Mouse (Mus musculus) kidney, embryonic 14.5 days (tissue): ENCODE results near the gene Krt39. TPM values are rescaled to one million over a fixed set of nuclear protein-coding genes. Genes with fewer than 3 reads are reported as not detected.

Experiments used
- ATAC-seq: fragments of 200-750 bp; cut with Nextera tagmentation; 2 replicates; pipeline ENCODE4 v1.8.0; 2017; ENCODE audit warnings: moderate number of reproducible peaks, mild to moderate bottlenecking, moderate TSS enrichment, moderate library complexity; ENCODE audit not compliant: low FRiP score, low TSS enrichment
- H3K27ac ChIP-seq: fragments of 300-500 bp; sonication (generic); 2 replicates; pipeline ENCODE4 v1.5.1; 2014; ENCODE audit warnings: low read depth, mild to moderate bottlenecking, low read length, moderate library complexity, mixed read lengths
- H3K27me3 ChIP-seq: fragments of 300-500 bp; sonication (generic); 2 replicates; pipeline ENCODE4 v1.6.1; 2014; ENCODE audit warnings: mild to moderate bottlenecking, low read length; ENCODE audit not compliant: control insufficient read depth, insufficient read depth
- H3K36me3 ChIP-seq: fragments of 300-500 bp; sonication (generic); 2 replicates; pipeline ENCODE4 v1.6.1; 2014; ENCODE audit warnings: low read length, mixed read lengths; ENCODE audit not compliant: control insufficient read depth, insufficient read depth
- H3K4me1 ChIP-seq: fragments of 300-500 bp; sonication (generic); 2 replicates; pipeline ENCODE4 v1.6.1; 2014; ENCODE audit warnings: low read length, mixed read lengths; ENCODE audit not compliant: control insufficient read depth, insufficient read depth
- H3K4me2 ChIP-seq: fragments of 300-500 bp; sonication (generic); replicated peaks from 2 replicates; pipeline ENCODE4 v1.6.1; 2014; ENCODE audit warnings: low read depth, mild to moderate bottlenecking, low read length
- H3K4me3 ChIP-seq: fragments of 300-500 bp; sonication (generic); 2 replicates; pipeline ENCODE4 v1.5.1; 2014; ENCODE audit warnings: mild to moderate bottlenecking, low read length
- H3K9ac ChIP-seq: fragments of 300-500 bp; sonication (generic); 2 replicates; pipeline ENCODE4 v1.6.1; 2014; ENCODE audit warnings: low read depth, mild to moderate bottlenecking, low read length, moderate library complexity
- H3K9me3 ChIP-seq: fragments of 300-500 bp; sonication (generic); 2 replicates; pipeline ENCODE4 v1.6.1; 2016; ENCODE audit warnings: low read length; ENCODE audit not compliant: control insufficient read depth
- WGBS: fragments of 180-500 bp; shearing (Covaris S2); extraction: QIAGEN DNeasy Blood & Tissue Kit; methylation state at CpG from one replicate; pipeline ENCODE4 v1.1.7; 2014; 5-methylcytosine and 5-hydroxymethylcytosine counted together
- polyA plus RNA-seq: library from polyadenylated mRNA; unstranded; fragments of >200 nt; fragmentation: Nextera tagmentation; extraction: Ambion mirVana; gene quantifications from 2 replicates; pipeline ENCODE4 v1.2.1, GENCODE M21; 2014

The Krt39 gene
- polyA plus RNA-seq, 1 experiment from 2014 or later, result 0.43 TPM

DNA sequence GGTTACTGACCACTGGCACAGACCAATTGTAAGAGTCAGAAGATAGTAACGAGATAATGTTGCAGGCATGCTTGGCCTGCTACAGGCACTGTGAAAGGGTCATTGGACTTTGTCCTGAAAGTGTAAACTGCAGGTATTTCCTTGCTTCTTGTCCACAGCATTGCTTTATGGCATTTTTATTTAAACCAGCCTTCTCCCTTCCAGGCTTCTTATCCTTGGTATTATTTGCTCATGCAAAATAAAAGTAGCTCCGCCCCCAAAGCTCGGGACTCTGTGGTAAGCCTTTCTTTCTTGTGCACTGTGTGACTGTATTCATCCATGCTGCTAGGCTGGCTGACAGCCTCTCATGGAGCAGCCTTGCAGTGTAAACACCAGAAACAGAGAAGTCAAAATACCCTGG, 31.9 kb downstream of the Krt39 start:
- Histone ChIP-seq H3K4me3 (no peak overlapping the region), H3K9me3 (no peaks in the 10 kb centered on the region), H3K27ac (no peak overlapping the region), H3K4me1 (no peaks in the 10 kb centered on the region), H3K4me2 (no peak overlapping the region), H3K36me3 (no peaks in the 10 kb centered on the region), H3K9ac (no peak overlapping the region), H3K27me3 (no peaks in the 10 kb centered on the region)
- no peak for ATAC-seq
- 65% methylated on average over 3 of the region's 3 CpGs for WGBS

- ATAC-seq, result no peak
- Histone ChIP-seq H3K9ac (no peak overlapping the region), H3K36me3 (no peaks in the 10 kb centered on the region), H3K4me1 (no peaks in the 10 kb centered on the region), H3K27me3 (no peaks in the 10 kb centered on the region), H3K4me2 (no peak overlapping the region), H3K27ac (no peak overlapping the region), H3K4me3 (no peak overlapping the region), H3K9me3 (no peaks in the 10 kb centered on the region)
- WGBS, result 86% methylated on average over 3 of the region's 3 CpGs
These were observed 46.2 kb downstream of the Krt39 start for GRCm38 (mm10) chr11:99474981-99475380.

DNA sequence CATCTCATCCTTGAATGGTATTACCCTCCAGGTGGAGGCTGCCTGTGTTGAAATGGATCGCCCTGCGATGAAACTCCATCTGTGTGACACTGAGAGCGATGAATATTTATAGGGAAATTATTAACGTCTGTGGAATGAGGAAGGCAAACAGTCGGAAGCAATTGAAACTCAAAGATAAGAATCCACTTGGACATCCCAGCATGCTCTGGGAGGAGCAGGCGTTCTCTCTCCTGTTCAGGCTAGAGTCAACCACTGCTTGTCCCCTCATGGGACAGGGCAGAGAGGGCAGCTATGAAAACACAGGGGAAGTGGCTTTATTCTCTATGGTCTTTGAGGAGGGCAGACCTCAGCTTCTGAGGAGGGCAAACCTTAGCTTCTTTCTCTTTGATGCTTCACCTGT, 47.7 kb downstream of the Krt39 start:
- no peak overlapping the region for H3K4me3 ChIP-seq
- H3K36me3 ChIP-seq, result no peaks in the 10 kb centered on the region
- no peak overlapping the region for H3K4me2 ChIP-seq
- no peak overlapping the region for H3K9ac ChIP-seq
- no peak for ATAC-seq
- 78% methylated on average over 6 of the region's 6 CpGs for WGBS
- H3K27me3 ChIP-seq, result no peaks in the 10 kb centered on the region
- H3K9me3 ChIP-seq, result no peaks in the 10 kb centered on the region
- H3K4me1 ChIP-seq, result no peaks in the 10 kb centered on the region
- no peak overlapping the region for H3K27ac ChIP-seq

DNA sequence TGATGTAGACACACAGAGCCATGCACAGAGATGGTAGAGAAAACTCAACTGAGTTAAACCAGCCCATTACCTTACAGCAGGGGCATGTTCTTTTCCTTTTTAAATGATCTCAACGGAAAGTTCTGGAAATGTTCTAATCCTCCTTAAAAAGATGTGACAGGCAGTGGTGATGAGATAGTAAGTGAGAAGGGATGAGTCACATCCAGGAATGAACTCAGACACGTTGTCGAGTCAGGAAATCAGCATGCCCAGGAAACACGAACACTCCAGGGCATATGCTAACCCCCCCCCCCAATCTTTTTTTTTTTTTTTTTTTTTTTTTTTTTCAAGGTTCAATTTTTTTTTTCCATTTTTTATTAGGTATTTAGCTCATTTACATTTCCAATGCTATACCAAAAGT, 48.7 kb downstream of the Krt39 start:
- H3K4me3 ChIP-seq, result no peak overlapping the region
- no peaks in the 10 kb centered on the region for H3K27me3 ChIP-seq
- no peaks in the 10 kb centered on the region for H3K4me1 ChIP-seq
- H3K36me3 ChIP-seq, result no peaks in the 10 kb centered on the region
- no peak overlapping the region for H3K27ac ChIP-seq
- 81% methylated on average over 4 of the region's 4 CpGs for WGBS
- no peak overlapping the region for H3K9ac ChIP-seq
- ATAC-seq, result no peak
- H3K9me3 ChIP-seq, result no peaks in the 10 kb centered on the region
- H3K4me2 ChIP-seq, result no peak overlapping the region

GRCm38 (mm10) chr11:99471946-99472345, 49.2 kb downstream of the Krt39 start:
- Histone ChIP-seq H3K4me2 (no peak overlapping the region), H3K9ac (no peak overlapping the region), H3K9me3 (no peaks in the 10 kb centered on the region), H3K4me3 (no peak overlapping the region), H3K27me3 (no peaks in the 10 kb centered on the region), H3K27ac (no peak overlapping the region), H3K4me1 (no peaks in the 10 kb centered on the region), H3K36me3 (no peaks in the 10 kb centered on the region)
- ATAC-seq, result no peak
- WGBS, result 87% methylated on average over 6 of the region's 6 CpGs

DNA sequence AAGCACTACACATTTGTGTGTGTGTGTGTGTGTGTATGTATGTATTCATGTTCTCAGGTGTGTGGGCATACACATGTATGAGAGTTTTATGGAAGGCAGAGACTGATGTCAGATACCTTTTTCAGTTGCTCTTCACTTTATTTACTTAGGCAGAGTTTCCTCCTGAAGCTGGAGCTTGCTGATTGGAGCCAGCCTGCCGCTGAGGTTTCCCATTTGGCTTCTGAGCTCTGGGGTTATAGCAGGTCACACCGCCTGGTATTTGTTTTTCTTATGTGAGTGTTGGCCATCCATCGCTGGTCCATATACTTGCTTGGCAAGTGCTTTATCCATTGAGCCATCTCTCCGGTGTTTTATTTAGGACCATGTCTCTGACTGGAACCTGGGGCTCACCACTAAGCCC, 51.9 kb downstream of the Krt39 start:
- no peak for ATAC-seq
- Histone ChIP-seq H3K4me3 (no peak overlapping the region), H3K36me3 (no peaks in the 10 kb centered on the region), H3K27ac (no peak overlapping the region), H3K4me2 (no peak overlapping the region), H3K9ac (no peak overlapping the region), H3K9me3 (no peaks in the 10 kb centered on the region), H3K27me3 (no peaks in the 10 kb centered on the region), H3K4me1 (no peaks in the 10 kb centered on the region)
- 66% methylated on average over 4 of the region's 4 CpGs for WGBS

DNA sequence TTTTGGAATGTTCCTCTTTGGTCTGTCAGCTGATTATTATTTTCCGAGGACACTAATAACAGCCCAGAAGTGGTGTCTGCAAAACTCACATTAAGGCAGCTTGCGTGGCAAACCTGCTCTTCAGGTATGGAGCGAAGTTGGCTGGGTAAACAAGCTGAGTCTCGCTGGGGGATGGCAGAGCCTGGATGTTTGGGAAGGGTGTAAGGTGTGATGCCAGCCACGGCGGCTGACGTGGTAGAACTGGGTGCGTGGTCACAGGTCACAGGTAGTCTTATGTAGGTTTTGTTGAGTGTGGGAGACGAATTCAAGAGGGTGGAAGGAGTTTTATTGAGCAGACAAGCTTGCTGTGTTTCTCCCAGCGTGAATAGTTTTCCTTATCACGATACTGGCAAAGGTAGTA, 52.6 kb downstream of the Krt39 start:
- 88% methylated on average over 11 of the region's 11 CpGs for WGBS
- H3K4me1 ChIP-seq, result no peaks in the 10 kb centered on the region

DNA sequence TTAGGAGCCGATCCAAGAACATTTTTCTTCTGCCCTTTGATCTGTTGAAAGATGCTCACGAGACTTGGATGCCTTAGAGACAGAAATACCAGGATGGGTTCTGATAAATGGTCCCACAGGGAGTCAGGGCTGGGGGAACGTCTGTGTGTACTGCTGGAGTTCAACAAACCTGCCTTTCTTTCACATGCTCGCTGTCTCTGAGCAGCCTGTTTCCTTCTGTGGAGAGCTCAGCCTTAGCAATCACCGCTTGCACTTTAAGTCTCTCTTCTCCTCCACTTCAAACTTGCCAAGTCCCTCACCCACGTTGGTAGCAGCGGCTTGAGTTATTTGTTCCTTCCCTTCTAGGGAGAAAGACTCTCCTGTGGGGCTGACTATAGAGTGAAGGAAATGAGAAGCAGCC, 54.8 kb downstream of the Krt39 start:
- H3K9me3 ChIP-seq, result no peaks in the 10 kb centered on the region
- H3K36me3 ChIP-seq, result no peaks in the 10 kb centered on the region
- H3K4me2 ChIP-seq, result no peak overlapping the region
- no peaks in the 10 kb centered on the region for H3K4me1 ChIP-seq
- WGBS, result 14% methylated on average over 7 of the region's 7 CpGs
- no peak for ATAC-seq
- H3K27ac ChIP-seq, result no peak overlapping the region
- no peak overlapping the region for H3K9ac ChIP-seq
- no peaks in the 10 kb centered on the region for H3K27me3 ChIP-seq
- no peak overlapping the region for H3K4me3 ChIP-seq

More for the DNA sequence above, 52.6 kb downstream of the Krt39 start:
- Histone ChIP-seq H3K36me3 (no peaks in the 10 kb centered on the region), H3K9ac (no peak overlapping the region), H3K27ac (no peak overlapping the region), H3K4me3 (no peak overlapping the region), H3K27me3 (no peaks in the 10 kb centered on the region), H3K9me3 (no peaks in the 10 kb centered on the region), H3K4me2 (no peak overlapping the region)
- ATAC-seq, result no peak

GRCm38 (mm10) chr11:99464836-99465235, 56.3 kb downstream of the Krt39 start:
- Histone ChIP-seq H3K9me3 (no peaks in the 10 kb centered on the region), H3K4me2 (no peak overlapping the region), H3K27ac (no peak overlapping the region), H3K36me3 (no peaks in the 10 kb centered on the region), H3K4me3 (no peak overlapping the region), H3K27me3 (no peaks in the 10 kb centered on the region), H3K9ac (no peak overlapping the region), H3K4me1 (no peaks in the 10 kb centered on the region)
- ATAC-seq, result no peak
- WGBS, result 2% methylated on average over 5 of the region's 5 CpGs
